Mouse (Mus musculus) thymus, postnatal 0 days (tissue): ENCODE data around the gene Ptpn1. TPM values are rescaled to one million over a fixed set of nuclear protein-coding genes. Genes with fewer than 3 reads are reported as not detected.

ENCODE experiments used
- DNase-seq: peaks from one replicate; pipeline ENCODE4 v3.0.0-alpha.2; 2015; ENCODE audit warnings: low spot score
- polyA plus RNA-seq: library from polyadenylated mRNA; unstranded; fragments of >200 nt; fragmentation: Nextera tagmentation; extraction: Ambion mirVana; gene quantifications from 2 replicates; pipeline ENCODE4 v1.2.1, GENCODE M21; 2015

The Ptpn1 gene
- polyA plus RNA-seq, 1 experiment from 2014 or later: 110 TPM

DNA sequence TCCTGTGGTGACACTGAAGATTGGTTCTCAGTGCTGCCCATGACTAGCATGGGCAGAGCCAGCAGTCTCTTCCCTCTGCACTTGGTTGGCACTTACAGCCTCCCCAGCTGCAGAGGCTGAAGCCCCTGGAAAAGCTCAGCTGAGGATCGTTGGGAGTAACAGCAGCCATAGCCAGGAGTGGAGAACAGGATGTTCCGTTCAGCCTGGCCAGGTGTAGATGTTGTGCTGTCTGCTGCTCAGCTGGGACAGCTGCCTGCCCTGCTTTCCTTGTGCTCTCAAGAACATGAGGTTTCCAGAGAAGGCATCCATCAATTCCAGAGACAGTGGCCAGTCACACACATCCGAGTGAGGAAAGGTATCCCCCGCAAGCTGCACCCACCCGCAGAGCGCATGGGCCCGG lies 36.6 kb downstream of the Ptpn1 start:
- DNase-seq: no peak

- no peak for DNase-seq
Measured at GRCm38 (mm10) chr2:167969851-167970541, 38.1 kb downstream of the Ptpn1 start.

DNA sequence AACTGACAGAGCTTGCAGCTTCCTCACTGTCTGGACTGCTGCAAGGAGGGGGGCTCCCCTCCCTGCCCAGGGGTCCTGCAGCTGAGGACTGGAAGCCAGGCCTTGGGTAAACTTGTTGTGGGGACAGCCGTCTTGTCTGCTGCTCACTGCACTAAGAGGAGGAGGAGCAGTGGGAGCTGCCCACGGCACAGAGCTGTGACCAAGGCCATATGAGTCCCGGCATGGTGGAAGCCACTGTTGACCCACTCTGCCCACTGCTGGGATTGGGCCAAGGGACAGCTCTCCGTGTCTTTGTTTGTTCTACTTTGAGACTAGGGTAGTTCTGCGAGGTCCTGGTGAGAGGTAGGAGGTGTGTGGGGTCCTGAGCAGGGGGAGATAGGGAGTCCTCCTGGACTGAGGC lies 40.3 kb downstream of the Ptpn1 start:
- DNase-seq: no peak

DNA sequence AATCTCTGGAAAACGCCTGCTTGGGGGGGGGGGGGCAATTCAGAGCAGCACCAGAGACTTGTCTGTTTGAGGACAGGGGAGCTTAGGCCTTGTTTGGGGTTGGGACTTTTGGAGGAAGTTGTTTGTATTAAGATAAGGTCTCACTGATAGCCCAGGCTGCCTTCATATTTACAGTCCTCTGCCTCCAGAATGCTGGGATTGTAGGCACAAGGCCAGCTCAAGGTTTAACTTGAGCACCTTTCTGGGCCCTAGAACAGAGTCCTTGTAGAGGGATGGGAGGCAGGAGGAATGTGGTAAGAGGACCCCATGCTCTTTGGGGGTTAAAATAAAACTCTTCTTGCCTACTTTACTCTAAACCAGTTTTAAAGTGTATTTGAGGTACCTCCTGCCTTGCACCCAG lies 41.0 kb downstream of the Ptpn1 start:
- DNase-seq: no peak

DNA sequence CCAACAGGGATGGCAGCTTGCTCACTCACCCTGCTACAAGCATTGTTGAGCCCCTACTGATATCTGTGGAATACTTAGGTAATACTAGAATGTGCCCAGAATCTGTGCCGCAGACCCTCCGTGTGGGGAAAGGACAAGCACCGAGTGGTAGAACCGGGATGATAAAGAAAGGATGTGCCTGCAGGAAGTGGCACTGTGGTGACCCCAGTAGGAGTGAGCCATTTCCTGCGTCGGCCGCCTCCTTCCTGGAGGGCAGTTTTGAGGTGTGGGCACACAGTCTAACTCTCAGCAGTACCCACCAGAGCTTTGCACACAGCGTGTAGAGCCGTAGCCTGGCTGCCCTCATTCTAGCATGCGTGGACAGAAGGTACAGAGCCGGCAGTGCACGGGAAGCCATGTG lies 43.9 kb downstream of the Ptpn1 start:
- no peak for DNase-seq

GRCm38 (mm10) chr2:167978271-167978670 lies 46.4 kb downstream of the Ptpn1 start:
- no peak for DNase-seq

GRCm38 (mm10) chr2:167980391-167980790 lies 48.5 kb downstream of the Ptpn1 start:
- DNase-seq: no peak

- no peak for DNase-seq
Measured at GRCm38 (mm10) chr2:167982646-167983045, 50.8 kb downstream of the Ptpn1 start.

DNA sequence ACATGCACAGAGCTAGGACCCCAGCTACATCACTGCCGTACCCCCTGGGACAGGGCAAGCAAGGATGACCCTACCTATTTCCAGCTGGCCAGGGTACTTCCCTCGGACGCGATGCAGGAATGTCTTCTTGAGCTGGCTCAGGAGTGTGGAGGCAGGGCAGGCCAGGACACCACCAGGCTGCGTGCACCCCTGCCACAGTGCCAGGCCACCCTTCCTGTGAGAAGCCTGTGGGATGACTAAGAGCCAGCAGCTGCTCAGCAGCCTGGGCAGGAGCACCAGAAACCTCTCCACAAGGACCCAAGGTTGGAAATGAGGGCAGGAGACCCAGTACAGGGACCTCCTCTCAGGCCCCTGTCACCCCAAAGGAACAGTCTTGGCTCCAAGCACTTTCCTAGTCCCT lies 52.5 kb downstream of the Ptpn1 start:
- DNase-seq: no peak

DNA sequence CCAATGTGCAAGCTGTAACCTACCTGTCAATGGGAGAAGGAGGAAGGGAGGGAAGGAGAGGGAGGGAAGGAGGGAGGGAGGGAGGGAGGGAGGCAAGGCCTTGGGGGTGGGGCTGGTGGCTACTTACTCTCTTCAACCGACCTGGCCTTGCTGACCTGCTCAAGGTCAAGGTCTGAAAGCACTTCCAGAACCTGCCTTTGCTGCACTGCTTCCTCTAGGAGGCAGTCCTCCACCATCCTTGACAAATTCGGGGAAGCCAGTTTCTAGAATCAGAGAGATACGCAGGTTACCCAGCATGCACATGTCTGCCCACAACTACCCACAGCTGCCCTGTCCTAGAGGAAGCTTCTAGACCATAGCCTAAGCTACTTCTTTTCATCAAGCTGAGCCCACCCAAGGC lies 53.1 kb downstream of the Ptpn1 start:
- no peak for DNase-seq

DNA sequence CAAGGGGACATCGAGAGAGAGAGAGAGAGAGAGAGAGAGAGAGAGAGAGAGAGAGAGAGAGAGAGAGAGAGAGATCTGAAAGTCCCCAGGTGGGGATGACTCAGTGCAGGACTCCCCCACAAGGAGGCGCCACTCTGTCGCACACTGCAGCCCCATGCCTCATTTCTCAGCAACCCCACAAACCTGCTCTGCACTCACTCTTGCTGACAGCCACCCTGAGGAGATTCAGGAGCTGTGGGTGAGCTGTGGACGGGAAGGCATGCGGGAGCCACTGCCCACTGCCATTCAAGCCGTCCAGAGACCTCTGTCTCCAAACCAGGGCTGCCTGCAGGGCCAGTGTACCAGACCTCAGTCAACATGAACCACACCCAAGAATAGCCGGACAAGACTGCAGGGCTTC lies 54.9 kb downstream of the Ptpn1 start:
- DNase-seq: peak; percentile 40

DNA sequence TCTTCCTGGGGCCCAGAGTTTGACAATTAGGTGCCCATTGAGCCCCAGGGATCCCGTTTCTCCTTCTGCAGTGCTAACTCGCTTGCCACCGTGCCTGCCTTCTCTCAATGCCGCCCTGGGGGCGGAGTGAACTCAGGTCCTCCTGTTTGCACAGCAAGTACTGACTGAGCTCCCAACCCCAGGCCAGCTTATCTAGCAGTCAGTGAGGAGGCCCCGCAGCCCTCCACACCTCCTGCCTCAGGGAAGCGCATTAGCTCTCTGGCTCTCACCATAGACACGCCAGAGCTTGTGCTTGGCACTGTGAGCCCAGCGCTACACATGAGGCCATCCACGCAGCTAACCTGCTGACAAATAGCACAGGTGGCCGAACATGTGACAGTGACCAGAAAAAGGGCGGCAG lies 55.8 kb downstream of the Ptpn1 start:
- DNase-seq: no peak

GRCm38 (mm10) chr2:167989310-167989709 lies 57.5 kb downstream of the Ptpn1 start:
- DNase-seq: no peak

GRCm38 (mm10) chr2:167993260-167993659 lies 61.4 kb downstream of the Ptpn1 start:
- no peak for DNase-seq

DNA sequence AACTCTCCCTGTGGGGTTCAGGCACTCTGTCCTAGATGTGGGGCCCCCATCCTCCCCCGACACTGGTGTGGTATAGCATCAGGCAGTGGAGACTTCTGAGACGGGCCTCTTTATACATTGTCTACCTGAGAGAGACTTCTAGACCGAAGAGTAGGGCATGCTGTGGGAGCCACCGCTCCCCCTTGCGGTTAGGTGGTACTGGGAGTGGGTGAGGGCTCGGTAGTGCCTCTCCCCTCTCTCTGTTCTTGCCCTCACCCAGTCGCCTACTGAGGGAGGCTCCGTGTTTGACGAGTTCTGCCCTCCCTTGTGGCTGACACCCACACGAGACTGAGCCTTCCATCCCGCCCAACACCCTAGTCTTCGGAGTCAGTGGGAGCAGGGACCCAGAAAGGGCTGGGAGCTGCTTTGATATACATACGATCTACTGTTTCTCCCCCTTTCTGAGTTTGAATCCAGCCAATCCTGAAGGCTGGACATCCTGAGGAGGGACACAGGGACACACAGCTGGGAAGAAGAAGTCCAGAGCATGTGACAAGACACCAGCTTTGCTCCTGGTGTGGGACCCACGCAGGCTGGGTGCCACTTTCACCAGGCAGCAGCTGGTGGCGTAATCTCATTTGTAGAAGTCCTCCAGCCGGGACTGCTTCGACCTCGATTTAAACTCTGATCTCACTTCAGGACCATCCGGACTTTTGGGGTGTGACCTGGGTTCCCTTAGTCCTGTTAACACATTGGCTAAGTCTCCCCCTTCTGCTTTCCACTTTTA lies 64.2 kb downstream of the Ptpn1 start:
- DNase-seq: no peak

GRCm38 (mm10) chr2:167996672-167997215 lies 64.9 kb downstream of the Ptpn1 start:
- no peak for DNase-seq

DNA sequence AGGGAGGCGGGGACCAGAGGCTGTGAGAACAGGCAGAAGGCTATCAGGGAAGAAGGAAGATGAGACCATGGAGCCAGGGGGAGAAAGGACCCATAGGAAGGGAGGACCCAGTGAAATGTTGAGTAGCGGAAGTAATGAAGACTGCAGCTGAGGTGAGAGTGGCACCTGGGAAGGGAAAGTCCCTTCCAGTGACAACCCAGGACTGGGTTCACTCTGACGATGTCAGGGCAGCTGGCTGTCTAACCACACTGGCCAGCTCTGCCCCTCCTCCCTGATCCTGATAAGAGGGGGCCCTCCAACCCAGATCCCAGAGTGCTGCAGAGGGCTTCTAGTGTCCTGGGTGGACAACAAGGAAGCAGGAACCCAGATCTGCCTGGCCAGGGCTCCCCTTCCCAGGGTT lies 65.7 kb downstream of the Ptpn1 start:
- DNase-seq: no peak

DNA sequence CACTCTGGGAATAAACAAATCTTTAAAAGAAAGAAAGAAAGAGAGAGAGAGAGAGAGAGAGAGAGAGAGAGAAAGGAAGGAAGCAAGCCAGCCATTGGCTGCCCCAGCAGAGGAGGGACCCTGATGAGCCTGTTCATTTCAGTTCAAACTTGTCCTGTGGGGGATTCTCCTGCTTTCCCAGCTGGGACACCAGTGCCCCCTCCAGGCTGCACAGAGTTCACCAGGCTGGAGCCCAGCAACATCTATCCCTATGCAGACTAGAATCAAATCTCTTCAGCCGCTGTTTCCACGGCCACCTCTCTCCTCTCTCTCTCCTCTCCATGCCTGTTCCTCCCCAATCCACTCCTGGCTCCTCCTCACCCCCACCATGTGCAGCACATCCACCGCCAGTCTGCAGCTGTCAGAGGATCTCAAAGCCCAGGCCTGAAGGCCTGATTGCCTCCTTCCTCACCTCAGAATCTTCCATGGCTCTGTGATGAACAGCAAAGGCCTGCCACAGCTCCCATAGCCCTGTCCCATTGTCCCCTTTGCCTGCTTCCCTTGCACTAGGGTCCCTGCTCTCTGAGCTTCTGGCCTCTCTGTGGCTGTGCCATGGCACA lies 67.4 kb downstream of the Ptpn1 start:
- DNase-seq: no peak

- DNase-seq: no peak
Measured at GRCm38 (mm10) chr2:168002188-168002587, 70.3 kb downstream of the Ptpn1 start.

DNA sequence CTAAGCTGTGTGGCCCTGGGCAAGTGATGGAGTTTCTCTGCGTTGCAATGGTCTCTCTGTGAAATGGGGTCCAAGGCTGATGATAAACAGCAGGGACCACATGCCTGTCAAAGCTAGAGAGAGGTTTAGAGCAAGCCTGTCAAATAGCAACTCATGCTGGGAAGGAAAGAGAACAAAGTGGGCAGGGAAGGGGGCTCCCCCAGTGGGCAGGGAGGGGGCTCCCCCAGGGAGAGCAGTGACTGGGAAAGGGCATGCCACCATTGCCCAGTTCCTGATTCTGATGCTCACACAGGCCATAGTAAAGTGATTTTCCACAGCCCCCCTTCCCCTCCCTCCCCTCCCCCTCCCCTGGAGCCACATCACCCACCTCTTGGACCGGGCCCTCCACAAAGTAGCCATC lies 71.0 kb downstream of the Ptpn1 start:
- no peak for DNase-seq

DNA sequence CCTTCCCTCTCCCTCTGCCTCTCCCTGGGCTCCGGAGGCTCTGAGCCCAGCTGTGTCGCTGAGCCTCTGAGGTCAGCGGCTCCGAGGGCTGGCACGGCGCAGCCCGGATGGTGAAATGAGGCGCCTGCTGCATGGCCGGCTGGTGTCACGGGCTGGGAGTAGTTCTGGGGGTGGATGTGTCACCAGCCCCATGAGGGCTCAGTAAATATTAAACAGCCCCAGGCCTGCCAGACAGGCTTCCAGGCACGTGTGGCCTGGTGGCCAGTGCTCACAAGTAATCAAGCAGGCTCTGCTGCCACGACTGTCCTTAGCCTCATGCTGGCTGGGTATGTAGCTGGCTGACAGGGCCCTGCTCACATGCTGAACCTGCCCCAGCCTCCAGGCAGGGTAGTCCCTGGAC lies 71.6 kb downstream of the Ptpn1 start:
- DNase-seq: no peak

- no peak for DNase-seq
Measured at GRCm38 (mm10) chr2:168004369-168004768, 72.5 kb downstream of the Ptpn1 start.
